Mouse (Mus musculus): ENCODE data around the gene Fis1.

DNA sequence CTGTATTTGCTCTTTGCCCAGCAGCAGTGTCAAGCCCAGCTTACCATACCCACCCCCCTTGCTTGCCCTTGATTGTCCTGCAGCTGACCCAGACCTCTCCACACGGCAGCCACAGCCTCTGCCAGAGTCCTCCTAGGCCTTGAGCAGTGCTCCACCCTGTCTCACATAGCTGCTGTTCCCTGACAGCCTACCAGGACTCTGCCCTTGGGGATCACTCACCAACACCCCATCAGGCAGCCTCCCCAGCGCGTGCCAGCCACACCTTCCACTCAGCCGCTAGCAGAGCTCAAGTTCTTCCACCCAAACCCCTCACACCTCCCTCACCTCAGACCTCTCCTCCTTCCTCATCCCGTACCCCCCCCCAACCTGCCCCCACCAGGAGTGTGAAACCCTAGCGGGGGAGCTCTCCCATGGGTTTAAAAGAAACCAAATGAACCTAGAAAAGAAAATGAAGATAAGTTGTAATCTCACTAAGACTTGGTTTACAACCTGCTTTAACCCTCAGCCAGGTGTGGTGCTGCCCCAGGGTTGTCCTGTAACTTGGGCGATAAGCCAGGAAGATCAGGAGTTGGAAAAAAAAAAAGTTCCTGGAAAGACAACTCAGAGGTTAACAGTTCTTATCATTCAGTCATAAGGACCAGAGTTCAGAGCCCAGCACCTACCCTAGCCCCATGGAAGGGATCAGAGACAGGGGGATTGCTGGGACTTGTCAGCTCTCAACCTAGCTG is 29.2 kb upstream of the Fis1 start:
- TF ChIP-seq CTCF (IDR thresholded peaks at IDR 0.05; ENCODE audit: low read depth), result no peak
- TF ChIP-seq EP300 (IDR thresholded peaks at IDR 0.05; ENCODE audit: low read depth), result no peak

Data from liver, postnatal 0 days (tissue).